Mouse (Mus musculus) megakaryocyte, embryonic 14.5 days (primary cell): ENCODE data around the gene Id4. TPM values are rescaled to one million over a fixed set of nuclear protein-coding genes. Genes with fewer than 3 reads are reported as not detected.

Experiments
- H3K27me3 ChIP-seq: replicated peaks from 2 replicates; pipeline ENCODE3; 2012; ENCODE audit warnings: inconsistent platforms
- H3K36me3 ChIP-seq: replicated peaks from 2 replicates; pipeline ENCODE3; 2012; ENCODE audit warnings: low read length, inconsistent platforms, mixed read lengths
- H3K4me1 ChIP-seq: 2 replicates; pipeline ENCODE4 v1.6.1; 2012; ENCODE audit warnings: inconsistent platforms
- H3K4me3 ChIP-seq: replicated peaks from 2 replicates; pipeline ENCODE3; 2012; ENCODE audit warnings: moderate library complexity, mild to moderate bottlenecking, inconsistent platforms
- H3K9me3 ChIP-seq: 2 replicates; pipeline ENCODE4 v1.6.1; 2012; ENCODE audit warnings: inconsistent platforms
- FLI1 ChIP-seq: IDR thresholded peaks from 2 replicates; pipeline ENCODE4 v1.6.1; 2012; ENCODE audit warnings: low read length, inconsistent platforms, mixed read lengths
- GATA1 ChIP-seq: IDR thresholded peaks from 3 replicates; pipeline ENCODE4 v1.6.1; 2012; ENCODE audit warnings: mixed read lengths, low read length, inconsistent platforms, borderline replicate concordance
- polyA plus RNA-seq: library from polyadenylated mRNA; stranded (reverse); fragments of >175 nt; gene quantifications from 2 replicates; pipeline ENCODE4 v1.2.3, GENCODE M21; 2012; ENCODE audit warnings: low replicate concordance; ENCODE audit not compliant: insufficient read depth

The Id4 gene
- polyA plus RNA-seq, 1 experiment, result not detected

DNA sequence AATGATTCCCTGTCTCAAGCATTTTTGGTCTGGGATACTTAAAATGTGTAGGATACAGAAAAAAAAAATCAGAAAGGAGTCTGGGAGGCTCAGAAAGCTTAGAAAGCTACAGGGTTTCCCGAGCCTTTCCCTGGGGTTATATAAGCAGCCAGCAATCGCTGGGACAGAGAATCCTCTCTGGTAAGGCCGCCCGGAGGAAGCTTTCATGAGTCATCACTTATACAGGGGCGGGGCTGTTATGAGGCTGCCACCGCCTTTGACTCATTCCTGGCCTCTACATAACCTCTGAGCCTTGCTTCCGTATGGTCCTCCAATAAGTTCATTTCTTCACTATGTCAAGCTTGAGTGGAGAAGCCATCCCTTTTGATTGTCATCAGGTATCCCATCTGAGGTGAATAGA, 53.5 kb downstream of the Id4 start:
- Histone ChIP-seq H3K36me3 (no peaks in the 10 kb centered on the region), H3K9me3 (peaks cover 37% of the 10 kb centered on the region), H3K4me1 (no peaks in the 10 kb centered on the region), H3K4me3 (no peak overlapping the region), H3K27me3 (no peaks in the 10 kb centered on the region)
- TF ChIP-seq FLI1 (no peak), GATA1 (no peak)
